Mouse (Mus musculus): ENCODE data around the gene Limd2. TPM values are rescaled to one million over a fixed set of nuclear protein-coding genes. Genes with fewer than 3 reads are reported as not detected.
A peak's percentile ranks its signal among the peaks of the same experiment; 100 is the strongest.
"Not testable (repeated sequence)": the region's sequence is repeated elsewhere in the genome, so short reads cannot be mapped to it uniquely, and the experiment has no call there.

Gene Limd2
- 129 and 153 TPM in 2 replicates for polyA plus RNA-seq (2014; fragmentation: Nextera tagmentation; extraction: Ambion mirVana)

DNA sequence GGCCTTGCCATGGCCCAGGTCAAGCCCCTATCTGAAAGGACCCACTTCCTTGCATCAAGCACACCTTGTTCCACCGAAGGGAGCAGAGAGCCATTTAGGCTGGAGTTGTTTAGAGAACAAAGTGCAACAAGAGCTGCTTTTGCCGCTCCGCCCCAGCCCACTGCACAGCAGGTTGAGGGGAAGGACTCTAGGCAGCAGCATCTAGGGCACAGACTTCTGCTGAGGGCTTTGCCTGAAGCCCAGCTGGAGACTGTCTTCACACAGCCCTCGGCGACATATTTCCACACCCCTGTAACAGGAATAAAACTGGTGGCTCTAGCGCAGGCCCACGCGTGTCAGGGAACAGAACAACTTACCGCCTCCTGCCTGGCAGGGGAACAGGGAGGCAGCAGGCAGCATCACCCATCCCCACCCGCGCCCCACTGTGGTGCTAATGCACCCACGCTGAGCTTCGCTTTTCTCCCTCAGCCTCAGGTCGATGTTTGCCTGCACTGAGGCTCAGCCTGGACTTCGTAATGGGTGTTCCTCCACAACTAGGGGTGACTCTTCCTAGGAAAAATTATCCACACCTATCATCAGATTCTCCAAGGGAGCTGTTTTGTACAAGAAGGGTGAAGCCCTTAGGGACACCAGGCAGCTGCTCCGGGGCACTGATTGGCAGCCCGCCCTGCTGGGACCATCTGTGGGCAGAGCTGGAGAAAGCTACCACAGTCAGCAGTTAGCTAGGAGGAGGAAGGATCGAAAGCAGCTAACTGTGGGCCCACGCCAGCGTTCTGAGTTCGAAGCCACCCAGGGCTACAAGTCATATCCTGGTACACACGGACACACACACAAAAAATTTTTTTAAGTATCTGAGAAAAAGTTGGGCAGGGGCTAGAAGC lies at the start of gene Limd2, which contains the start of gene Gm10840:
Limd2 (minus strand) TSS at position 20 of the 881 bp plus-strand sequence.
Gm10840 (plus strand) TSS at position 10 of the 881 bp plus-strand sequence.
- H3K9me3 ChIP-seq (ENCODE audit: control insufficient read depth, low read length) = no peaks in the 10 kb centered on the region
- peaks cover 36% of the 10 kb centered on the region for H3K36me3 ChIP-seq (ENCODE audit: control insufficient read depth, insufficient read depth, low read length)

DNA sequence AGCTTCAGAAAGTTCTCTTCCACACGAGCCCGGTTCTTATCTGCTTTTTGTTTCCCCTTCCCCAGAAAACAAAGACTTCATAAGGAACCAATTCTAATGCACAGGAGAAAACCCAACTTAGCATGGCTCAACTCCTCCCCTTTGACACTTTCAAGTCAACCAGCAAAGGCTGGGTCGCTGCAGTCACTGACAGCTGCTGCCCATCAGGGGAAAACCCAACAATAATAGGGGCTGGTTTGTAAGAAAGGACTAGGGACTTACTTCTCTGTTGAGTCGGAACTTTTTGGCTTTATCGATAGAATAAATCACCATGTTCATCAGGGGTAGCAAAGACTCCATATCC lies 41.4 kb upstream of the Limd2 start, which contains the start of gene Strada:
Strada (minus strand) TSS at position 46 of the 343 bp plus-strand sequence.
- no peak for ATAC-seq (replicated peaks; ENCODE audit: low FRiP score, low TSS enrichment, low read depth)
- no peak within 1 kb of the TSS for H3K4me2 ChIP-seq (ENCODE audit: low read length)
- H3K27ac ChIP-seq (ENCODE audit: low read depth) = no peak within 1 kb of the TSS
- H3K9me3 ChIP-seq (ENCODE audit: control insufficient read depth, low read length) = no peaks in the 10 kb centered on the region
- 84% methylated on average over 5 of the region's 5 CpGs for WGBS
- no peaks in the 10 kb centered on the region for H3K4me1 ChIP-seq (replicated peaks; ENCODE audit: control insufficient read depth, insufficient read depth, low read length)
- no peak within 1 kb of the TSS for H3K9ac ChIP-seq (ENCODE audit: low read length)
- no peaks in the 10 kb centered on the region for H3K27me3 ChIP-seq (replicated peaks; ENCODE audit: control insufficient read depth, insufficient read depth, low read length)
- H3K4me3 ChIP-seq (ENCODE audit: low read depth, low read length) = no peak within 1 kb of the TSS
- no peak for DNase-seq (ENCODE audit: low spot score)
- H3K36me3 ChIP-seq (ENCODE audit: control insufficient read depth, insufficient read depth, low read length) = peaks cover 88% of the 10 kb centered on the region

More for the DNA sequence above, at the start of gene Limd2, which contains the start of gene Gm10840:
- Histone ChIP-seq H3K27me3 (replicated peaks; ENCODE audit: control insufficient read depth, insufficient read depth, low read length) (no peaks in the 10 kb centered on the region), H3K9ac (ENCODE audit: low read length) (peak within 1 kb of the TSS; percentile 95), H3K4me2 (ENCODE audit: low read length) (peak within 1 kb of the TSS; percentile 85), H3K27ac (ENCODE audit: low read depth) (peak within 1 kb of the TSS; percentile 96), H3K4me1 (replicated peaks; ENCODE audit: control insufficient read depth, insufficient read depth, low read length) (peaks cover 23% of the 10 kb centered on the region), H3K4me3 (ENCODE audit: low read depth, low read length) (peak within 1 kb of the TSS; percentile 75)
- DNase-seq (ENCODE audit: low spot score) = no peak
- WGBS = 31% methylated on average over 22 of the region's 22 CpGs
- no peak for ATAC-seq (replicated peaks; ENCODE audit: low FRiP score, low TSS enrichment, low read depth)

DNA sequence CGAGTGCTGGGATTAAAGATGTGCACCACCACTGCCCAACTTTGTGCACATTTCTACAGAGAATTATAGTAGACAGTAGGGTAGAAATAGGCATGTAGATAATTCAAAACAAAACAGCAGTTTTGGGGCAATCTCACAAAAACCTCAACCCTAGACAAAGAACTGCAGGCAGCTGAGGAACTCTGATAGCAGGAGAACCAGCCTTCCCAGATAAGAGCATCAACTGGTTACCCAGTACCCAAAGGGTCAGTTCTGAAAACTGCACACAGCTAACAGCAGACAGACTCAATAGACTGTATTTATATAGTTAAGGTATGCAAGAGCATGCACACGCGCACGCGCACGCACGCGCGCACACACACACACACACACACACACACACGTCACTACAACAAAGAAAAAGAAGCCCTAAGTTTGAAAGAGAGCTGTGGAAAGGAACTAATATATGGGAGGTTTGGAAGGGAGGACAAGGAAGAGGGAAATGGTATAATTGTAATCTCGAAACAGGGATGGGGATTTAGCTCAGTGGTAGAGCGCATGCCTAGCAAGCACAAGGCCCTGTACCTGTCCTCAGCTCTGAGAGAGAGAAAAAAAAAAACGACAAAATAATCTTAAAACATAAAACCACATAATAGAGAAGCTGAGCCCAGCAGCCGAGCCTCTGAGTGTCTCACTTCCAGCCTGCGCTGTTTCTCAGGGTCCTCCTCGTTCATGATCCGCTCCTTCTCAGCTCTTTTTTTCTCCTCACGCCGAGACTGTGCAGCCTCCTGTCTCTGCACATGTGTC lies 40.9 kb upstream of the Limd2 start:
- Histone ChIP-seq H3K4me2 (ENCODE audit: low read length) (no peak overlapping the region), H3K27ac (ENCODE audit: low read depth) (no peak overlapping the region), H3K4me1 (replicated peaks; ENCODE audit: control insufficient read depth, insufficient read depth, low read length) (no peaks in the 10 kb centered on the region), H3K9me3 (ENCODE audit: control insufficient read depth, low read length) (no peaks in the 10 kb centered on the region), H3K4me3 (ENCODE audit: low read depth, low read length) (no peak overlapping the region), H3K36me3 (ENCODE audit: control insufficient read depth, insufficient read depth, low read length) (peaks cover 88% of the 10 kb centered on the region), H3K9ac (ENCODE audit: low read length) (no peak overlapping the region), H3K27me3 (replicated peaks; ENCODE audit: control insufficient read depth, insufficient read depth, low read length) (no peaks in the 10 kb centered on the region)
- WGBS = 91% methylated on average over 19 of the region's 19 CpGs
- no peak for DNase-seq (ENCODE audit: low spot score)
- no peak for ATAC-seq (replicated peaks; ENCODE audit: low FRiP score, low TSS enrichment, low read depth)

DNA sequence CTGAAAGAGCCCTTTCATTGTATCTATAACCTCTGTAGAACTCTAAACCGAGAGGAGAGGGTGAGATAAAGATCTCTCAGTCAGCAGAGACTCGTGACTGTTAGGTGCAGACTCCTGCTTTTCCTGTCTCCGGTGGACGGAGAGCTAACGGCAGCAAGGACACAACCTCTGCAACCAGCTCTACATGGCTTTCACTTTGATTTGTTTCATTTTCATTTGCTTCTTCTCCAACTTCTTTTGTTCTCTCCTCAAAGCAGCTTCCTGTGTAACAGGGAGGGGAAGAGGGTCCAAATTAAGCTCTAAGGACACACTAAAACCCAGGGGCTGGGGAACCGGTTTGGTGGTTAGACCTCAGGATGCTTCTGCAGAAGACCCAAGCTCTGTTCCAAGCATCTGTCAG lies 40.1 kb upstream of the Limd2 start:
- Histone ChIP-seq H3K9me3 (ENCODE audit: control insufficient read depth, low read length) (no peaks in the 10 kb centered on the region), H3K4me3 (ENCODE audit: low read depth, low read length) (no peak overlapping the region), H3K9ac (ENCODE audit: low read length) (no peak overlapping the region), H3K27me3 (replicated peaks; ENCODE audit: control insufficient read depth, insufficient read depth, low read length) (no peaks in the 10 kb centered on the region), H3K4me2 (ENCODE audit: low read length) (no peak overlapping the region), H3K36me3 (ENCODE audit: control insufficient read depth, insufficient read depth, low read length) (peaks cover 84% of the 10 kb centered on the region), H3K4me1 (replicated peaks; ENCODE audit: control insufficient read depth, insufficient read depth, low read length) (no peaks in the 10 kb centered on the region), H3K27ac (ENCODE audit: low read depth) (no peak overlapping the region)
- DNase-seq (ENCODE audit: low spot score) (no peak), ATAC-seq (replicated peaks; ENCODE audit: low FRiP score, low TSS enrichment, low read depth) (no peak)
- 77% methylated on average over 6 of the region's 6 CpGs for WGBS

DNA sequence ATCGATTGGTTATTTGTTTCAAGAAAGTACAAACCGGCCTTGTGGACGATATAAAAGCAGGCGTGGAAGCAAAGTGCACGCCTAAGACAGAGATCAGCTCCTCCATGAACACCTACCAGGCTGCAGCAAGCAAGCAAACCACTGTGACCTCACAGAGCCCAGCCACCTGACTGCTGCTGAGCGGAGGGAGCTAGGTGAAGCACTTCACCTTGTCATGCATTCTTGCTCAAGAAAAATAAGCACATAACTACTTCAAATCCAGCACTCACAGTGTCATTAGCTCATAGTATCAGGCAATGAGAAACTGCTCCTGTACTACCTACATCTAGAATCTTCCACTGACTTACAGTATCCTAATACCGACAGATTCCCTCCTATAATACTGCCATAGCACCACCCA lies 39.3 kb upstream of the Limd2 start:
- H3K4me3 ChIP-seq (ENCODE audit: low read depth, low read length); H3K27ac ChIP-seq (ENCODE audit: low read depth); H3K4me1 ChIP-seq (replicated peaks; ENCODE audit: control insufficient read depth, insufficient read depth, low read length); DNase-seq (ENCODE audit: low spot score); H3K4me2 ChIP-seq (ENCODE audit: low read length); H3K9ac ChIP-seq (ENCODE audit: low read length); ATAC-seq (replicated peaks; ENCODE audit: low FRiP score, low TSS enrichment, low read depth); H3K9me3 ChIP-seq (ENCODE audit: control insufficient read depth, low read length); H3K27me3 ChIP-seq (replicated peaks; ENCODE audit: control insufficient read depth, insufficient read depth, low read length): not testable (repeated sequence)
- WGBS = 95% methylated on average over 7 of the region's 7 CpGs
- H3K36me3 ChIP-seq (ENCODE audit: control insufficient read depth, insufficient read depth, low read length) = peaks cover 77% of the 10 kb centered on the region

DNA sequence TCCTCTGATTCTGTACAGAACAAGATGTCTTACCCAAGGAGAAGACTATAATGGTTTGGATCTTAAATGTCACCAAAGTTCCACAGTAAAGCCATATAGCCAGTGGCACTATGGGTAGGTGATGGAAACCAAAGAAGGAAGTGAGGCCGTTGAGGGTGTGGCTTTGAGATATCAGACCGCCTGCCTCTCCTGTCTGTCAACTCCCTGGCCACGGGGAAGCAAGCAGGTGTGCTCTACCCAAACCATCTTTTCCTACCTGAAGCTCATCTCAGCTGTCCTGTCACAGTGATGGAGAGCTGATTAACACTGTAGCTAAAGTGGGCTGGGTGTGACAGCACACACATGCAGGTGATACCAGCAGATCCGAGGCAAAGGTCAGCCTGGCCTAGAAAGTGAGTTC lies 37.6 kb upstream of the Limd2 start:
- H3K9me3 ChIP-seq (ENCODE audit: control insufficient read depth, low read length) = no peaks in the 10 kb centered on the region
- no peaks in the 10 kb centered on the region for H3K4me1 ChIP-seq (replicated peaks; ENCODE audit: control insufficient read depth, insufficient read depth, low read length)

DNA sequence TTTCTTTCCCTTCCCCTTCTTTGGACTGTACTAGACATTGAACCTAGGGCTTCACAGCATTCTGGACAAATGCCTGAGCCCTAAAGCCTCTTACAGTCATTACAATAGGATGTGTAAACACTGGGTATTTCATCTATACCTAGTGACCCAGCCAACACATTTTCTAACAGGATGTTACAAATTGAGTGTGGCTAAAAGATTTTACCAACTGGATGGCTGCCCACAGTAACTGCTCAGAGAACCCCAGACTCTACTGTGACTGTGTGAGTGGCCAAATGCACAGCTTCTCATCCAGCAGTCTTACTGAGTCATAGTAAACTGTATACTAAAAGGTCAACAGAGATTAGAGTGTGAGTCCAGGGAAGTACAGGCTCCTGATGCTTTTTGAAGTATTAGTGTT lies 34.7 kb upstream of the Limd2 start:
- Histone ChIP-seq H3K9ac (ENCODE audit: low read length) (no peak overlapping the region), H3K9me3 (ENCODE audit: control insufficient read depth, low read length) (no peaks in the 10 kb centered on the region), H3K4me2 (ENCODE audit: low read length) (no peak overlapping the region), H3K4me3 (ENCODE audit: low read depth, low read length) (no peak overlapping the region), H3K36me3 (ENCODE audit: control insufficient read depth, insufficient read depth, low read length) (peaks cover 33% of the 10 kb centered on the region), H3K4me1 (replicated peaks; ENCODE audit: control insufficient read depth, insufficient read depth, low read length) (peaks cover 5% of the 10 kb centered on the region), H3K27me3 (replicated peaks; ENCODE audit: control insufficient read depth, insufficient read depth, low read length) (no peaks in the 10 kb centered on the region), H3K27ac (ENCODE audit: low read depth) (no peak overlapping the region)
- ATAC-seq (replicated peaks; ENCODE audit: low FRiP score, low TSS enrichment, low read depth) (no peak), DNase-seq (ENCODE audit: low spot score) (no peak)

More for the DNA sequence above, 37.6 kb upstream of the Limd2 start:
- H3K4me3 ChIP-seq (ENCODE audit: low read depth, low read length) = no peak overlapping the region
- no peak overlapping the region for H3K4me2 ChIP-seq (ENCODE audit: low read length)
- ATAC-seq (replicated peaks; ENCODE audit: low FRiP score, low TSS enrichment, low read depth) (no peak), DNase-seq (ENCODE audit: low spot score) (no peak)
- no peak overlapping the region for H3K9ac ChIP-seq (ENCODE audit: low read length)
- WGBS = 86% methylated on average over 4 of the region's 4 CpGs
- peaks cover 61% of the 10 kb centered on the region for H3K36me3 ChIP-seq (ENCODE audit: control insufficient read depth, insufficient read depth, low read length)
- H3K27ac ChIP-seq (ENCODE audit: low read depth) = no peak overlapping the region
- no peaks in the 10 kb centered on the region for H3K27me3 ChIP-seq (replicated peaks; ENCODE audit: control insufficient read depth, insufficient read depth, low read length)

DNA sequence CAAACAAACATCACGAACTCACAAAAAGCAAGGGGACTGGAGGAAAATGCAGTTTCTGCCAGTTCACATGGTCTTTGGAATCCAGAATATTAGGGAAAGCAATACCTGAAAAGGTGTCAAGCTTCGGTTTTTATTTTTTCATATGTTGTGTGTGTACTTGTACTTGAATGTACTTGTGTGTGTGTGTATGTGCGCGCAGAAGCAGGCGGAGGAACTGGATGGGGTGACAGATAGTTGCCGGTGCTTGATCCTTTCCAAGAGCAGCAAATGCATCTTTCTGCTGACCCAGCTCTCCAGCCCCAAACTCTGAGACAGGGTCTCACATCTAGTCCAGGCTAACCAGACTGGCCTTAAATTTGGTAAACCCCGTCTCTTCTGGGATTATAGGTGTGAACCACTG lies 34.2 kb upstream of the Limd2 start:
- Histone ChIP-seq H3K9ac (ENCODE audit: low read length) (no peak overlapping the region), H3K4me3 (ENCODE audit: low read depth, low read length) (no peak overlapping the region), H3K4me1 (replicated peaks; ENCODE audit: control insufficient read depth, insufficient read depth, low read length) (peaks cover 5% of the 10 kb centered on the region), H3K4me2 (ENCODE audit: low read length) (no peak overlapping the region), H3K36me3 (ENCODE audit: control insufficient read depth, insufficient read depth, low read length) (peaks cover 31% of the 10 kb centered on the region), H3K27me3 (replicated peaks; ENCODE audit: control insufficient read depth, insufficient read depth, low read length) (no peaks in the 10 kb centered on the region), H3K9me3 (ENCODE audit: control insufficient read depth, low read length) (no peaks in the 10 kb centered on the region), H3K27ac (ENCODE audit: low read depth) (no peak overlapping the region)
- DNase-seq (ENCODE audit: low spot score) = no peak
- ATAC-seq (replicated peaks; ENCODE audit: low FRiP score, low TSS enrichment, low read depth) = no peak
- 91% methylated on average over 7 of the region's 7 CpGs for WGBS
